Mouse (Mus musculus): Measurements from ENCODE around the gene Casp6. TPM values are rescaled to one million over a fixed set of nuclear protein-coding genes. Genes with fewer than 3 reads are reported as not detected.

Casp6 gene
- total RNA-seq, 1 experiment from 2014 or later, result 15.9 TPM

Other genes starting within 250 kb of the Casp6 start
- gene Egf, start 146.1 kb upstream of the Casp6 start, total RNA-seq (2017), result 2.0 and 2.1 TPM in 2 replicates
- not detected in 2 replicates for gene Lrit3, start 97.4 kb upstream of the Casp6 start, total RNA-seq (2017)
- gene Rrh, start 78.8 kb upstream of the Casp6 start, total RNA-seq (2017), result 0.37 and 1.5 TPM in 2 replicates
- gene Gar1, start 70.0 kb upstream of the Casp6 start, total RNA-seq (2017), result 4.1 and 6.3 TPM in 2 replicates
- gene Cfi, start 65.5 kb upstream of the Casp6 start, total RNA-seq (2017), result not detected in 2 replicates
- gene Pla2g12a, start 22.8 kb upstream of the Casp6 start, total RNA-seq (2017), result 7.1 TPM in 2 replicates
- 4.7 and 4.9 TPM in 2 replicates for gene Mcub, start 68.8 kb downstream of the Casp6 start, total RNA-seq (2017)
- gene Sec24b, start 160.1 kb downstream of the Casp6 start, total RNA-seq (2017), result 93.3 and 103 TPM in 2 replicates
- not detected in 2 replicates for gene Col25a1, start 230.1 kb downstream of the Casp6 start, total RNA-seq (2017)

Measured in neutrophil, adult 5-6 weeks (primary cell).